Mouse (Mus musculus) kidney, adult 2 months (tissue): Measurements from ENCODE around the gene Plekhm2.

Experiments
- CTCF ChIP-seq: fragments of 200-500 bp; conservative IDR thresholded peaks from 2 replicates; pipeline ENCODE4 v1.5.1; 2011; ENCODE audit warnings: low read depth, mild to moderate bottlenecking, control low read depth, low read length, moderate library complexity, mixed read lengths; ENCODE audit not compliant: insufficient read depth, insufficient read length
- POLR2A ChIP-seq: fragments of 200-500 bp; IDR thresholded peaks from one replicate; pipeline ENCODE4 v1.6.1; 2011; ENCODE audit warnings: low read depth, low read length, control low read depth

DNA sequence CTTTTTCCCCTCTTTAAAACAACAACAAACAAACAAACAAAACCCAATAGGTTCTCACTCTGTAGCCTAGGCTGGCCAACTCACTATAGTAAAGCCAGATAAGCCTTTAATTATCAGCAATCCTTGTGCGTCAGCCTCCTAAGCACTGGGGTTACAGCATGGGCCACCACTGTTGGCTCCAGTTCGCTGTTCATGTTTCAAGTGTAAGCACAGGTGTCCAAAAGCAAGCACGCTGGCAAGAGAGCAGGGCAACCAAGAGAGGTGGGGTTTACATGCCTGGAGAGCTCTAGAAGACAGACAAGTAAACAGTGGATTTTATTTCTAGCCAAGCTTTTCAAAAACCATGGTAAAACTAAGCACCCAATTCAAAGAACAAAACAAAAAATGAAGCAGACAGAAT lies 21.4 kb upstream of the Plekhm2 start:
- no peak for TF ChIP-seq POLR2A
- no peak for TF ChIP-seq CTCF
